Mouse (Mus musculus): Measurements from ENCODE around the gene Limk2. TPM values are rescaled to one million over a fixed set of nuclear protein-coding genes. Genes with fewer than 3 reads are reported as not detected.
A peak's percentile ranks its signal among the peaks of the same experiment; 100 is the strongest.

Gene Limk2
- polyA plus RNA-seq, 1 experiment from 2014 or later = 7.3 TPM

DNA sequence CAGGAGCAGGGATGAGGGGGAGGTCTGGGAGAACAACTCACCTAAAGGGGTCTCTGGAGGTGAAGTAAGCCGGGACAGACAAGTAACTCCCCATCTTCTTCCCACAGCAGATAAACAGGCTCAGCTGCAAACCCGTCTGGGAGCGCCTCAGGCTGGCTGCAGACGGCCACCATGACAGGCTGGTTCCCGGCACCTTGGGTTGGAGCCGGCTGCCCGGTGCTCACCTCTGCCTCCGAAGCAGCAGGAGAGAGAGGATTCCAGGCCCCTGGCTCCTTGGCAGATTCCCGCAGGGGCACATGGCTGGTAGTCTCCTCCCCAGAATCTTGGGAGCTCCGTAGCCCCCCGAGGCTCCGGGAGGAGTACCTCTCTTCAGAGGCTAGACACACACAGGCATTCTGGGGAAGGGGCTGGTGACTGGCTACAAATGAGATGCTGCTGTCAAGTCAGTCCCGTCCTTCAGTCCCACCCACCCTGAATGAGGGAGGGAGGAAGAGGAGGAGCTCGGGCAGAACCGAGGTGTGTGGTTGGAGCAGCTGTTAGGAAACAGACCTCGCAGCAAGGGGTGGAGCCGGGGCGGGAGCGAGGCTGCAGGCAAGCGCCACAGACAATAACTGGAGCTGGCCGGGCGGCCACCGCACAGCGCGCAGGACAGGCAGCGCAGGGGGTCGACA lies 37.9 kb downstream of the Limk2 start:
- Histone ChIP-seq H3K27ac (ENCODE audit: low read length) (no peak overlapping the region), H3K9ac (ENCODE audit: low read depth, low read length) (peak overlapping the region; percentile 56), H3K4me3 (ENCODE audit: low read depth, low read length) (peak overlapping the region; percentile 47), H3K4me1 (ENCODE audit: control insufficient read depth, low read depth, low read length) (peaks cover 13% of the 10 kb centered on the region), H3K4me2 (ENCODE audit: low read depth, low read length) (peak overlapping the region; percentile 64), H3K27me3 (ENCODE audit: control insufficient read depth, insufficient read depth, low read depth, low read length) (no peaks in the 10 kb centered on the region), H3K9me3 (replicated peaks; ENCODE audit: control insufficient read depth, low read length) (no peaks in the 10 kb centered on the region), H3K36me3 (ENCODE audit: control insufficient read depth, insufficient read depth) (no peaks in the 10 kb centered on the region)
- WGBS (ENCODE audit: insufficient replicate concordance) = 9% methylated on average over 27 of the region's 27 CpGs
- peak; percentile 92 for ATAC-seq (ENCODE audit: low read depth)

DNA sequence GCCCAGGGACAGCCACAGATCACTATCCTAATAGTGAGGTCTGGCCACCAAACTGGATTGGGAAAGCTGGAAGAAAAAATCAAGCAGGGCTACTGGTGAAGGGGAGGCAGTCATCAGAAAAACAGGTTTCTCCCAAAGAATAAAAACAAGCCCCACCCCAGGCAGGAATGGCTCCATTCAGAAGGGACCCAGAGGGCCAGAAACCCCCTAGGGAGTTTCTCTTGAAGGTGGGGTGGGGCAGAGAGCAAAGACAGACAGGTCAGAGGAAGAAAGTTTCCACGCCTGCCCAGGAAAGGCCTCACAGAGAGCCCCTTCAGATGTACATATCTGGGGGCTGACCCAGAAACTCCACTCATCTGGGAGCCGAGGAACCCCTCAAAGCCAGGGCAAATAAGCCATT lies 38.8 kb downstream of the Limk2 start:
- Histone ChIP-seq H3K9me3 (replicated peaks; ENCODE audit: control insufficient read depth, low read length) (no peaks in the 10 kb centered on the region), H3K36me3 (ENCODE audit: control insufficient read depth, insufficient read depth) (no peaks in the 10 kb centered on the region), H3K4me2 (ENCODE audit: low read depth, low read length) (no peak overlapping the region), H3K4me1 (ENCODE audit: control insufficient read depth, low read depth, low read length) (peaks cover 13% of the 10 kb centered on the region), H3K4me3 (ENCODE audit: low read depth, low read length) (no peak overlapping the region), H3K27me3 (ENCODE audit: control insufficient read depth, insufficient read depth, low read depth, low read length) (no peaks in the 10 kb centered on the region), H3K9ac (ENCODE audit: low read depth, low read length) (no peak overlapping the region), H3K27ac (ENCODE audit: low read length) (no peak overlapping the region)
- WGBS (ENCODE audit: insufficient replicate concordance) = 45% methylated on average over 2 of the region's 2 CpGs
- no peak for ATAC-seq (ENCODE audit: low read depth)

DNA sequence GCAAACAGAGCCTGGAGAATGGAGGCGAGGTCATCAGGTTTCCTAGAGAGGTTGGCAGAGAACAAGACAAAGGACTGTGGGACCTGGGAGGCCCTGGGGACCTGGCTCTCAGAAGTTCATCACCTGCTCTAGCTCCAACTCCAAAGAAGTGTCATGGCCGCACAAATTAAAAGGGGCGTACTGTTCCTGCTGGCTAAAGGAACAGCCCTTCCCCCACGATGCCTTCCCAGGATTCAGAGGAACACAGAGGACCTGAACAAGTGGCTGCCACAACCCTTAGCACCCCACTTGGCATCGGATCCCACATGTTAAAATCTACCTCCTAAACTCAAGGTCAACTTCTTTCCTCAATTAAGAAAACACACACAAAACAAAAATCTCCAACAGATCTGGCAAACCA lies 39.5 kb downstream of the Limk2 start:
- H3K4me2 ChIP-seq (ENCODE audit: low read depth, low read length) = no peak overlapping the region
- H3K4me1 ChIP-seq (ENCODE audit: control insufficient read depth, low read depth, low read length) = peaks cover 13% of the 10 kb centered on the region
- no peak for ATAC-seq (ENCODE audit: low read depth)

DNA sequence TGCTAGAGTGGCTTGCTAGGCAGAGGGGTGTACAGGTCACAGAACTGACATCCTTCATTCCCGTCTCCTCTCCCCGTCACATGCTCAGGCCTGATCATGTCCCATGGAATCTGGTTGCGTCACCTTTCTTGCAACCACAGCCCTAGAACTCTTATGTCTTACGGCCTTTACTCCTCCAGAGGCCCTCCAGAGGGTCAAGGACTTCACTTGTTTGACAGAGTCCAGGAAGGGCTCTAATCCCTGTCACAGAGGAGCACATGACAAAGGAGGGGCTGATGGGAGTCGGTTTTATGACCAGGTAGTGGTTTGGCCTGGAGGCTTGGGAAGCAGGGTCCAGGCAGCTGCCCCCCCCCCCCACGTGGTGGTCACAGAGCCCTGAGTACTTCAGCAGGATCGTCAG lies 40.0 kb downstream of the Limk2 start:
- Histone ChIP-seq H3K27ac (ENCODE audit: low read length) (no peak overlapping the region), H3K4me3 (ENCODE audit: low read depth, low read length) (no peak overlapping the region)
- WGBS (ENCODE audit: insufficient replicate concordance) = 71% methylated on average over 7 of the region's 7 CpGs

More for the DNA sequence above, 39.5 kb downstream of the Limk2 start:
- Histone ChIP-seq H3K9me3 (replicated peaks; ENCODE audit: control insufficient read depth, low read length) (no peaks in the 10 kb centered on the region), H3K36me3 (ENCODE audit: control insufficient read depth, insufficient read depth) (no peaks in the 10 kb centered on the region), H3K27me3 (ENCODE audit: control insufficient read depth, insufficient read depth, low read depth, low read length) (no peaks in the 10 kb centered on the region), H3K9ac (ENCODE audit: low read depth, low read length) (no peak overlapping the region), H3K27ac (ENCODE audit: low read length) (no peak overlapping the region), H3K4me3 (ENCODE audit: low read depth, low read length) (no peak overlapping the region)
- 63% methylated on average over 5 of the region's 5 CpGs for WGBS (ENCODE audit: insufficient replicate concordance)

DNA sequence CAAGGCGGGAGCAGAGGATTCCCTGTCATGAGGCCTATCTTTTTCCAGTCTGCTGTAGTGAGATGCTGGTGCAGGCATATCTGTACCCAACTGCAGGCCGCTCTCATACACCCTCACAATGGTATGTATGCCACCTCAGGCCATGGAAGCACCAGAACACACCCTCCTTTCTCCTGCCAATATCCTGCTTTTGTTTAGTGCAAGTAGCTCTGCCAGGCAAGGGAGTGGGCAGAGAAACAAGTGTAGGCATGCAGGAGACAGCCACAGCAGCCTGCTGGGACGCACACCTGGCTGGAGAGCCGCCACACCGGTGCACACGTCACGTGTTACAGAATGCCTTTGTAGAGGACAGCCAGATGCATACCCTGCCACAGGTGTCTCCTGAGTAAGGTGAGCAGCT lies 42.6 kb downstream of the Limk2 start:
- Histone ChIP-seq H3K9me3 (replicated peaks; ENCODE audit: control insufficient read depth, low read length) (no peaks in the 10 kb centered on the region), H3K36me3 (ENCODE audit: control insufficient read depth, insufficient read depth) (no peaks in the 10 kb centered on the region), H3K27me3 (ENCODE audit: control insufficient read depth, insufficient read depth, low read depth, low read length) (no peaks in the 10 kb centered on the region), H3K27ac (ENCODE audit: low read length) (no peak overlapping the region), H3K4me1 (ENCODE audit: control insufficient read depth, low read depth, low read length) (peaks cover 6% of the 10 kb centered on the region), H3K4me2 (ENCODE audit: low read depth, low read length) (no peak overlapping the region), H3K9ac (ENCODE audit: low read depth, low read length) (no peak overlapping the region), H3K4me3 (ENCODE audit: low read depth, low read length) (no peak overlapping the region)
- ATAC-seq (ENCODE audit: low read depth) = no peak
- WGBS (ENCODE audit: insufficient replicate concordance) = 77% methylated on average over 7 of the region's 7 CpGs

More for the DNA sequence above, 40.0 kb downstream of the Limk2 start:
- no peaks in the 10 kb centered on the region for H3K27me3 ChIP-seq (ENCODE audit: control insufficient read depth, insufficient read depth, low read depth, low read length)
- H3K9me3 ChIP-seq (replicated peaks; ENCODE audit: control insufficient read depth, low read length) = no peaks in the 10 kb centered on the region
- no peak for ATAC-seq (ENCODE audit: low read depth)
- H3K9ac ChIP-seq (ENCODE audit: low read depth, low read length) = no peak overlapping the region
- H3K4me1 ChIP-seq (ENCODE audit: control insufficient read depth, low read depth, low read length) = peaks cover 13% of the 10 kb centered on the region
- no peak overlapping the region for H3K4me2 ChIP-seq (ENCODE audit: low read depth, low read length)
- H3K36me3 ChIP-seq (ENCODE audit: control insufficient read depth, insufficient read depth) = no peaks in the 10 kb centered on the region

DNA sequence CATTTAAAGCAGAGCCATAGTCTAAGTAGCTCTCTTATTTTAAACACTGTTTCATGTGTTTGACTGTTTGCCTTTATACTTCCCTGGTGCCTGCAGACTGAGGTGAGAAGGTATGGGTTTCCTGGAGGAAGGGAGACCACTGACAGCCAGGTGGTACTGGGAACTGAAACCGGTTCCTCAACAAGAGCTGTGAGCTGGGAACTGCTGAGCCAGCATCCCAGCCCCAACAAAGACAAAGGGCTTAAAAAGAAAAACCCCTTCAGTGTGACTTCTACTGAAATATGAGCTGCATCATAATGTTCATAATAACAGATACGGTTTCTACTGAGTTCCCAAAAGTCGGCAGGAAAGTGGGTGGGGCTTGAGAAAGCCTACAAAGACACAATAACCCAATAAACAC lies 46.1 kb downstream of the Limk2 start:
- H3K4me1 ChIP-seq (ENCODE audit: control insufficient read depth, low read depth, low read length) = no peaks in the 10 kb centered on the region
- no peak overlapping the region for H3K27ac ChIP-seq (ENCODE audit: low read length)
- 77% methylated on average over 3 of the region's 3 CpGs for WGBS (ENCODE audit: insufficient replicate concordance)
- H3K36me3 ChIP-seq (ENCODE audit: control insufficient read depth, insufficient read depth) = no peaks in the 10 kb centered on the region
- no peaks in the 10 kb centered on the region for H3K9me3 ChIP-seq (replicated peaks; ENCODE audit: control insufficient read depth, low read length)
- ATAC-seq (ENCODE audit: low read depth) = no peak
- H3K4me2 ChIP-seq (ENCODE audit: low read depth, low read length) = no peak overlapping the region
- no peaks in the 10 kb centered on the region for H3K27me3 ChIP-seq (ENCODE audit: control insufficient read depth, insufficient read depth, low read depth, low read length)
- no peak overlapping the region for H3K4me3 ChIP-seq (ENCODE audit: low read depth, low read length)
- H3K9ac ChIP-seq (ENCODE audit: low read depth, low read length) = no peak overlapping the region

DNA sequence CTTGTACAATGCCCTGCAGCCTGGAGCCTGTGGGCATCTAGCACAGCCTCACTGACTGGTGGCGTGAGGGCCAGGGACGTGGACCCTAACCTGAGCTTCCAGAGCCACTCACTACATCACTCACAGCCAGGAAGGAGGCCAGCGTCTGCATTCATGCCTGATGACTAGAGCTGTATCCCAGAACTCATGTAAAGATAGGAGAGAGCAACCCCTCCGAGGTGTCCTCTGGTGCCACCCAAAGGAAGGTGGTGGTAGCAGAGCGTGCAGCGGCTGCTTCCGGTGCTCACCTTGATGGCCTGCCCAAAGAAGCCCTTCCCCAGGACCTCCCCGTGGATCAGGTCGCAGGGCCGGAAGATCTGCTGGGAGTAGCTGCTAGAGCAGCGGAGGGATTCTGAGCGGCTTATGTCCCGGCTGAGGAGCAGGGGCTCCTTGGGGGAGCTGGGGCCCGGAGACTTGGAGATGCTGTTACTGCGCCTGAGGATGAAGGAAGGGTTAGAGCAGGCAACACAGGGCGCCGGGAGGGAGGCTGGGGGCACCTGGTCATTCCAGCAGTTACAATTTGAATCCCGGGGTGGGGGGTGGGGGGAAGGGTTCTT lies 55.9 kb downstream of the Limk2 start:
- Histone ChIP-seq H3K4me1 (ENCODE audit: control insufficient read depth, low read depth, low read length) (peaks cover 8% of the 10 kb centered on the region), H3K4me3 (ENCODE audit: low read depth, low read length) (no peak overlapping the region), H3K27me3 (ENCODE audit: control insufficient read depth, insufficient read depth, low read depth, low read length) (no peaks in the 10 kb centered on the region), H3K9ac (ENCODE audit: low read depth, low read length) (no peak overlapping the region), H3K9me3 (replicated peaks; ENCODE audit: control insufficient read depth, low read length) (no peaks in the 10 kb centered on the region), H3K4me2 (ENCODE audit: low read depth, low read length) (no peak overlapping the region), H3K36me3 (ENCODE audit: control insufficient read depth, insufficient read depth) (peaks cover 7% of the 10 kb centered on the region; the same call in 1 of the 2 replicates), H3K27ac (ENCODE audit: low read length) (no peak overlapping the region)
- 65% methylated on average over 18 of the region's 18 CpGs for WGBS (ENCODE audit: insufficient replicate concordance)
- no peak for ATAC-seq (ENCODE audit: low read depth)

DNA sequence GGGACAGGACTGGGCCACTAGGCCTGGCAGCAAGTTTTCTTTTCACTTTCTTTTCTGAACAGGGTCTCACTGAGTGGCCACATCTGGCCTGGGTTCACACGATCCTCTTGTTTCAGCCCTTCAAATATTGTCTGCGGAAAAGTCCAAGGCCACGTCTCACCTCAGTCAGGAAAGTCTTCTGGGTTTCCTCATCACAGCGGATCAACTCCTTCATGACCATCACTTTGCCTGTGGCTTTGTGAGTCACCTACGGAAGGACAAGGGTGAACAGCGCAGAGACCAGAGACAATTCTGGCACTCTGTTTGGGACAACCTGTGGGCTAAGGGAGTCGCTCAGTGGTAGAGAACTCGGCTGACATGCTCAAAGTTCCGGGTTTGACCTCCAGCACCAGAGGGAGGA lies 56.9 kb downstream of the Limk2 start:
- no peak overlapping the region for H3K9ac ChIP-seq (ENCODE audit: low read depth, low read length)
- no peak overlapping the region for H3K4me3 ChIP-seq (ENCODE audit: low read depth, low read length)
- WGBS (ENCODE audit: insufficient replicate concordance) = 78% methylated on average over 9 of the region's 9 CpGs
- peaks cover 8% of the 10 kb centered on the region for H3K4me1 ChIP-seq (ENCODE audit: control insufficient read depth, low read depth, low read length)
- peaks cover 7% of the 10 kb centered on the region; the same call in 1 of the 2 replicates for H3K36me3 ChIP-seq (ENCODE audit: control insufficient read depth, insufficient read depth)
- H3K27me3 ChIP-seq (ENCODE audit: control insufficient read depth, insufficient read depth, low read depth, low read length) = no peaks in the 10 kb centered on the region
- ATAC-seq (ENCODE audit: low read depth) = no peak
- H3K9me3 ChIP-seq (replicated peaks; ENCODE audit: control insufficient read depth, low read length) = no peaks in the 10 kb centered on the region
- no peak overlapping the region for H3K27ac ChIP-seq (ENCODE audit: low read length)
- no peak overlapping the region for H3K4me2 ChIP-seq (ENCODE audit: low read depth, low read length)

DNA sequence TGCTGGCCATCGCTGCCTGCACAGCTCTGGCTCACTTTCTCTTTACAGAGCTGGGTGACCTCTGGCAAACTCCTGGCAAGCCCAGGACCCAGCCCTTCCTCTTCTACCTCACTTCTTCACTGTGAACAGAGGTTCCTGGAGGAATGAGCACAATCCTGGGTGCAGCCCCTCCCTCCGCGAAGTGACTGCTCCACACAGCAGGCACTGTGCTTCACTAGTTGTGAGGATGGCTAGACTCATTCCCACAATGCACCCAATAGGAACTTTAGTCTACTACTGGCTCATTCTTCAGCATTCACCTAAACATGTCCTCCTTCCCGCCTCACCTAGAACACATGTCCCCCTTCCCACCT lies 59.7 kb downstream of the Limk2 start:
- H3K9ac ChIP-seq (ENCODE audit: low read depth, low read length) = no peak overlapping the region
- no peaks in the 10 kb centered on the region for H3K27me3 ChIP-seq (ENCODE audit: control insufficient read depth, insufficient read depth, low read depth, low read length)
- H3K4me3 ChIP-seq (ENCODE audit: low read depth, low read length) = no peak overlapping the region
- ATAC-seq (ENCODE audit: low read depth) = no peak
- H3K36me3 ChIP-seq (ENCODE audit: control insufficient read depth, insufficient read depth) = peaks cover 5% of the 10 kb centered on the region; the same call in 1 of the 2 replicates
- no peak overlapping the region for H3K4me2 ChIP-seq (ENCODE audit: low read depth, low read length)
- H3K9me3 ChIP-seq (replicated peaks; ENCODE audit: control insufficient read depth, low read length) = no peaks in the 10 kb centered on the region
- 51% methylated on average over 4 of the region's 4 CpGs for WGBS (ENCODE audit: insufficient replicate concordance)
- peaks cover 8% of the 10 kb centered on the region for H3K4me1 ChIP-seq (ENCODE audit: control insufficient read depth, low read depth, low read length)
- H3K27ac ChIP-seq (ENCODE audit: low read length) = no peak overlapping the region

All from liver, embryonic 16.5 days (tissue).